Mouse (Mus musculus): ENCODE measurements around the gene Neurl1b. TPM values are rescaled to one million over a fixed set of nuclear protein-coding genes. Genes with fewer than 3 reads are reported as not detected.

Gene Neurl1b
- polyA plus RNA-seq, 1 experiment, result 7.9 TPM

- no peak for DNase-seq (ENCODE audit: low read depth in 1 of 2, low spot score in 2 of 2)
- Histone ChIP-seq H3K36me3 (ENCODE audit: control insufficient read depth, insufficient read depth, low read length) (no peaks in the 10 kb centered on the region), H3K4me1 (ENCODE audit: control insufficient read depth, insufficient read depth, insufficient read length) (no peaks in the 10 kb centered on the region), H3K4me3 (ENCODE audit: extremely low read depth, insufficient read depth, insufficient read length) (no peak overlapping the region), H3K27me3 (ENCODE audit: control insufficient read depth, insufficient read depth, low read length) (no peaks in the 10 kb centered on the region), H3K27ac (ENCODE audit: insufficient read depth, low read length) (no peak overlapping the region)
- 85% methylated on average over 7 of the region's 7 CpGs for WGBS
- TF ChIP-seq POLR2A (IDR thresholded peaks at IDR 0.05; ENCODE audit: low read depth, low read length) (no peak), CTCF (IDR thresholded peaks at IDR 0.05; ENCODE audit: extremely low read depth, insufficient read depth, insufficient read length, insufficient replicate concordance) (no peak)
Measured at GRCm38 (mm10) chr17:26392355-26392754, 22.3 kb upstream of the Neurl1b start.

- no peaks in the 10 kb centered on the region for H3K4me1 ChIP-seq (ENCODE audit: control insufficient read depth, insufficient read depth, insufficient read length)
- WGBS, result 89% methylated on average over 3 of the region's 3 CpGs
- no peak for DNase-seq (ENCODE audit: low read depth in 1 of 2, low spot score in 2 of 2)
- no peaks in the 10 kb centered on the region for H3K36me3 ChIP-seq (ENCODE audit: control insufficient read depth, insufficient read depth, low read length)
- TF ChIP-seq POLR2A (IDR thresholded peaks at IDR 0.05; ENCODE audit: low read depth, low read length), result no peak
- TF ChIP-seq CTCF (IDR thresholded peaks at IDR 0.05; ENCODE audit: extremely low read depth, insufficient read depth, insufficient read length, insufficient replicate concordance), result no peak
- no peaks in the 10 kb centered on the region for H3K27me3 ChIP-seq (ENCODE audit: control insufficient read depth, insufficient read depth, low read length)
- H3K27ac ChIP-seq (ENCODE audit: insufficient read depth, low read length), result no peak overlapping the region
- no peak overlapping the region for H3K4me3 ChIP-seq (ENCODE audit: extremely low read depth, insufficient read depth, insufficient read length)
Measured at GRCm38 (mm10) chr17:26396765-26397164, 17.9 kb upstream of the Neurl1b start.

GRCm38 (mm10) chr17:26397339-26397738, 17.3 kb upstream of the Neurl1b start:
- no peak overlapping the region for H3K27ac ChIP-seq (ENCODE audit: insufficient read depth, low read length)
- no peaks in the 10 kb centered on the region for H3K27me3 ChIP-seq (ENCODE audit: control insufficient read depth, insufficient read depth, low read length)
- no peak for TF ChIP-seq CTCF (IDR thresholded peaks at IDR 0.05; ENCODE audit: extremely low read depth, insufficient read depth, insufficient read length, insufficient replicate concordance)
- TF ChIP-seq POLR2A (IDR thresholded peaks at IDR 0.05; ENCODE audit: low read depth, low read length), result no peak
- WGBS, result 60% methylated on average over 6 of the region's 6 CpGs
- no peaks in the 10 kb centered on the region for H3K36me3 ChIP-seq (ENCODE audit: control insufficient read depth, insufficient read depth, low read length)
- H3K4me3 ChIP-seq (ENCODE audit: extremely low read depth, insufficient read depth, insufficient read length), result no peak overlapping the region
- no peaks in the 10 kb centered on the region for H3K4me1 ChIP-seq (ENCODE audit: control insufficient read depth, insufficient read depth, insufficient read length)
- no peak for DNase-seq (ENCODE audit: low read depth in 1 of 2, low spot score in 2 of 2)

GRCm38 (mm10) chr17:26405340-26406100, 9.1 kb upstream of the Neurl1b start:
- no peak for DNase-seq (ENCODE audit: low read depth in 1 of 2, low spot score in 2 of 2)
- Histone ChIP-seq H3K27ac (ENCODE audit: insufficient read depth, low read length) (no peak overlapping the region), H3K4me1 (ENCODE audit: control insufficient read depth, insufficient read depth, insufficient read length) (no peaks in the 10 kb centered on the region), H3K4me3 (ENCODE audit: extremely low read depth, insufficient read depth, insufficient read length) (no peak overlapping the region), H3K27me3 (ENCODE audit: control insufficient read depth, insufficient read depth, low read length) (no peaks in the 10 kb centered on the region), H3K36me3 (ENCODE audit: control insufficient read depth, insufficient read depth, low read length) (no peaks in the 10 kb centered on the region)
- WGBS, result 83% methylated on average over 10 of the region's 10 CpGs
- TF ChIP-seq POLR2A (IDR thresholded peaks at IDR 0.05; ENCODE audit: low read depth, low read length) (no peak), CTCF (IDR thresholded peaks at IDR 0.05; ENCODE audit: extremely low read depth, insufficient read depth, insufficient read length, insufficient replicate concordance) (no peak)

GRCm38 (mm10) chr17:26412967-26413366, 1.7 kb upstream of the Neurl1b start:
- 74% methylated on average over 5 of the region's 5 CpGs for WGBS
- TF ChIP-seq POLR2A (IDR thresholded peaks at IDR 0.05; ENCODE audit: low read depth, low read length) (no peak), CTCF (IDR thresholded peaks at IDR 0.05; ENCODE audit: extremely low read depth, insufficient read depth, insufficient read length, insufficient replicate concordance) (no peak)
- Histone ChIP-seq H3K36me3 (ENCODE audit: control insufficient read depth, insufficient read depth, low read length) (no peaks in the 10 kb centered on the region), H3K27me3 (ENCODE audit: control insufficient read depth, insufficient read depth, low read length) (peaks cover 4% of the 10 kb centered on the region; the same call in 1 of the 2 replicates), H3K4me1 (ENCODE audit: control insufficient read depth, insufficient read depth, insufficient read length) (peaks cover 4% of the 10 kb centered on the region; the same call in 1 of the 2 replicates), H3K4me3 (ENCODE audit: extremely low read depth, insufficient read depth, insufficient read length) (no peak overlapping the region), H3K27ac (ENCODE audit: insufficient read depth, low read length) (no peak overlapping the region)
- DNase-seq (ENCODE audit: low read depth in 1 of 2, low spot score in 2 of 2), result no peak

GRCm38 (mm10) chr17:26414184-26414522, 476 bp upstream of the Neurl1b start:
- WGBS, result 7% methylated on average over 5 of the region's 5 CpGs
- Histone ChIP-seq H3K27me3 (ENCODE audit: control insufficient read depth, insufficient read depth, low read length) (peaks cover 4% of the 10 kb centered on the region; the same call in 1 of the 2 replicates), H3K4me1 (ENCODE audit: control insufficient read depth, insufficient read depth, insufficient read length) (peaks cover 4% of the 10 kb centered on the region; the same call in 1 of the 2 replicates), H3K27ac (ENCODE audit: insufficient read depth, low read length) (no peak overlapping the region), H3K36me3 (ENCODE audit: control insufficient read depth, insufficient read depth, low read length) (no peaks in the 10 kb centered on the region), H3K4me3 (ENCODE audit: extremely low read depth, insufficient read depth, insufficient read length) (peak overlapping the region; percentile 59; the same call in 1 of the 2 replicates)
- no peak for TF ChIP-seq CTCF (IDR thresholded peaks at IDR 0.05; ENCODE audit: extremely low read depth, insufficient read depth, insufficient read length, insufficient replicate concordance)
- no peak for TF ChIP-seq POLR2A (IDR thresholded peaks at IDR 0.05; ENCODE audit: low read depth, low read length)
- DNase-seq (ENCODE audit: low read depth in 1 of 2, low spot score in 2 of 2), result no peak

GRCm38 (mm10) chr17:26415355-26415865, 781 bp downstream of the Neurl1b start:
- DNase-seq (ENCODE audit: low read depth in 1 of 2, low spot score in 2 of 2), result no peak
- no peaks in the 10 kb centered on the region for H3K36me3 ChIP-seq (ENCODE audit: control insufficient read depth, insufficient read depth, low read length)

More at GRCm38 (mm10) chr17:26415355-26415865, 781 bp downstream of the Neurl1b start:
- peaks cover 4% of the 10 kb centered on the region; the same call in 1 of the 2 replicates for H3K4me1 ChIP-seq (ENCODE audit: control insufficient read depth, insufficient read depth, insufficient read length)
- H3K27ac ChIP-seq (ENCODE audit: insufficient read depth, low read length), result no peak overlapping the region
- TF ChIP-seq POLR2A (IDR thresholded peaks at IDR 0.05; ENCODE audit: low read depth, low read length), result no peak
- no peak for TF ChIP-seq CTCF (IDR thresholded peaks at IDR 0.05; ENCODE audit: extremely low read depth, insufficient read depth, insufficient read length, insufficient replicate concordance)
- WGBS, result 5% methylated on average over 27 of the region's 27 CpGs
- peaks cover 4% of the 10 kb centered on the region; the same call in 1 of the 2 replicates for H3K27me3 ChIP-seq (ENCODE audit: control insufficient read depth, insufficient read depth, low read length)
- H3K4me3 ChIP-seq (ENCODE audit: extremely low read depth, insufficient read depth, insufficient read length), result peak overlapping the region; percentile 62
